Comparison of ENCODE assay signal across 23 mouse cellular contexts in the genomic region with DNA sequence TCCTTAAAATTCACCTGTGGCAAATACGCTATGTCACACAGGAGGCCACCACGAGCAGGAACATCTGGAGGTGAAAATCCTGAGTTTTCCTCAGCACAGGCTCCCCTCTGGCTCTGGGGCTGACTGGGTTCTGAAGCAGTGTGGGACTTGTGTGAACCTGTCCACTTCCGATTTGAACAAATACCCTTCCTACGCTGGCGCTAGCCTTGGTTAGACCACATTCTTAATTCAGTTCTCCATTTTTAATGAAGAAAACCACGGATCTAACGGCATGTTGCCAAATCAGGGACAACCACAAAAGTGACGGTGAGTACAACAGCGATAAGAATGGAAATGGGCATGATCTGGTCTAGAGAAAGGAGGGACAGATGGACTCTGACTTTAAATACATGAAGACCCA. TPM values are rescaled to one million over a fixed set of nuclear protein-coding genes. Genes with fewer than 3 reads are reported as not detected.
DNase-seq lines count a peak whose midpoint lies in the region; ATAC-seq lines count a peak whose summit lies in the region.
"Had no signal": no experiment of that assay in that cellular context is flagged by ENCODE, and none has a peak within 500 bp of the region (broad histone marks: within the 10 kb centered on the region; RNA-seq: fewer than 3 reads in every experiment).

No protein-coding gene starts in this region.

- ATAC-seq in common myeloid progenitor, adult 5-6 weeks (replicated peaks; ENCODE audit: low read depth, poor library complexity, severe bottlenecking), result peak; percentile 82
- ATAC-seq in granulocyte monocyte progenitor cell, adult 5-6 weeks (replicated peaks; ENCODE audit: poor library complexity, severe bottlenecking), result peak; percentile 70
- peak; percentile 66 for ATAC-seq in megakaryocyte progenitor cell, adult 5-6 weeks (replicated peaks; ENCODE audit: poor library complexity)
- no peak for ATAC-seq in midbrain, embryonic 11.5 days (ENCODE audit: low FRiP score)
- ATAC-seq: forebrain, embryonic 14.5 days; forebrain, embryonic 16.5 days had no signal

- DNase-seq in midbrain, embryonic 11.5 days (ENCODE audit: low spot score, missing footprints), result no peak
- no peak for DNase-seq in adrenal gland, adult 2 months
- DNase-seq: adrenal gland, adult 8-10 months; adrenal gland, postnatal 14 days; adrenal gland, postnatal 36 days; cerebellum, adult 11-12 months; cerebellum, adult 2 months; cerebellum, adult 9-10 months; cerebellum, postnatal 10 days; cerebellum, postnatal 25 days; embryo, embryonic 11 days had no signal

- 90% methylated on average over 9 of the region's 9 CpGs for WGBS in midbrain, embryonic 11.5 days

- no peaks in the 10 kb centered on the region for H3K36me3 ChIP-seq in midbrain, embryonic 11.5 days (ENCODE audit: control insufficient read depth, insufficient read depth, low read length)
- H3K36me3 ChIP-seq: embryonic facial prominence, embryonic 13.5 days; embryonic facial prominence, embryonic 15.5 days; forebrain, embryonic 10.5 days; forebrain, embryonic 12.5 days had no signal

- H3K4me1 ChIP-seq in midbrain, embryonic 11.5 days (ENCODE audit: control insufficient read depth, insufficient read depth, low read length), result no peaks in the 10 kb centered on the region
- H3K4me1 ChIP-seq: embryonic facial prominence, embryonic 13.5 days; embryonic facial prominence, embryonic 15.5 days; forebrain, embryonic 10.5 days; forebrain, embryonic 12.5 days had no signal

- H3K4me2 ChIP-seq in midbrain, embryonic 11.5 days, result no peak overlapping the region
- H3K4me2 ChIP-seq: embryonic facial prominence, embryonic 13.5 days; embryonic facial prominence, embryonic 15.5 days; forebrain, embryonic 12.5 days had no signal

- H3K4me3 ChIP-seq in midbrain, embryonic 11.5 days (ENCODE audit: low read depth, low read length), result no peak overlapping the region
- H3K4me3 ChIP-seq: embryonic facial prominence, embryonic 13.5 days; embryonic facial prominence, embryonic 15.5 days; erythroblast, embryonic 14.5 days; forebrain, embryonic 10.5 days; forebrain, embryonic 12.5 days had no signal

- H3K27ac ChIP-seq in midbrain, embryonic 11.5 days (ENCODE audit: low read depth, low read length), result no peak overlapping the region
- H3K27ac ChIP-seq: embryonic facial prominence, embryonic 13.5 days; embryonic facial prominence, embryonic 15.5 days; forebrain, embryonic 10.5 days; forebrain, embryonic 12.5 days had no signal

- H3K27me3 ChIP-seq in midbrain, embryonic 11.5 days (ENCODE audit: control insufficient read depth, insufficient read depth, low read length), result no peaks in the 10 kb centered on the region
- H3K27me3 ChIP-seq: embryonic facial prominence, embryonic 13.5 days; embryonic facial prominence, embryonic 15.5 days; forebrain, embryonic 12.5 days had no signal

- H3K9me3 ChIP-seq in midbrain, embryonic 11.5 days (ENCODE audit: control insufficient read depth, low read length), result no peaks in the 10 kb centered on the region
- H3K9me3 ChIP-seq: embryonic facial prominence, embryonic 13.5 days; embryonic facial prominence, embryonic 15.5 days; forebrain, embryonic 10.5 days; forebrain, embryonic 12.5 days had no signal

- H3K9ac ChIP-seq in midbrain, embryonic 11.5 days (ENCODE audit: low read length), result no peak overlapping the region
- H3K9ac ChIP-seq: embryonic facial prominence, embryonic 13.5 days; embryonic facial prominence, embryonic 15.5 days; forebrain, embryonic 12.5 days had no signal

RNA-seq across cellular contexts. Expression of gene Dgki, which starts 15.1 kb away (rescaled TPM):
- total RNA-seq in common myeloid progenitor, adult 5-6 weeks (2017), result 0.27 and 1.6 TPM in 2 replicates
- total RNA-seq in granulocyte monocyte progenitor cell, adult 5-6 weeks (2014; fragmentation: Nextera tagmentation), result not detected in 2 replicates
- total RNA-seq in granulocyte monocyte progenitor cell, adult 5-6 weeks (2017), result not detected in 2 replicates
- 0.12 and 0.20 TPM in 2 replicates for total RNA-seq in megakaryocyte progenitor cell, adult 5-6 weeks (2015)
- total RNA-seq in megakaryocyte progenitor cell, adult 5-6 weeks (2017), result 0.20 and 0.21 TPM in 2 replicates
- 2.1 TPM in 2 replicates for polyA plus RNA-seq in midbrain, embryonic 11.5 days (2014; fragmentation: Nextera tagmentation; extraction: Ambion mirVana)
- total RNA-seq in adrenal gland, adult 2 months (2021), result 1 to 10 TPM; 2.0 to 2.6 TPM
- 0.53 and 0.54 TPM in 2 replicates for polyA plus RNA-seq in adrenal gland, adult 2 months (2012; rRNA removed)
- total RNA-seq: MEL had no signal
- polyA plus RNA-seq: C2C12; erythroblast, embryonic 14.5 days had no signal
